In genomic region chr9:120732650-120733293, GRCm38 (mm10) we compare ENCODE assay signal across 11 mouse cellular contexts.
A peak's percentile ranks its signal among the peaks of the same experiment; 100 is the strongest.
DNase-seq lines count a peak whose midpoint lies in the region; ATAC-seq and TF ChIP-seq lines count a peak whose summit lies in the region.
"Had no signal": no experiment of that assay in that cellular context is flagged by ENCODE, and none has a peak within 500 bp of the region (broad histone marks: within the 10 kb centered on the region; RNA-seq: fewer than 3 reads in every experiment).

No protein-coding gene starts in this region.

- peak overlapping the region; percentile 76 for H3K27ac ChIP-seq in forebrain, embryonic 10.5 days
- H3K27ac ChIP-seq in forebrain, embryonic 16.5 days (ENCODE audit: low read length) = no peak overlapping the region
- no peak overlapping the region for H3K27ac ChIP-seq in neural tube, embryonic 15.5 days (replicated peaks)
- peak overlapping the region; percentile 59; the same call in 1 of the 2 replicates for H3K27ac ChIP-seq in limb, embryonic 11.5 days (replicated peaks; ENCODE audit: low read depth, low read length)
- H3K27ac ChIP-seq in stomach, embryonic 15.5 days = no peak overlapping the region
- H3K27ac ChIP-seq in thymus, adult 2 months (ENCODE audit: control insufficient read depth, insufficient read depth, low read length) = no peak overlapping the region
- H3K27ac ChIP-seq: kidney, postnatal 0 days; left cerebral cortex, adult 2 months; macrophage had no signal

- H3K4me2 ChIP-seq in forebrain, embryonic 16.5 days (ENCODE audit: low read length) = no peak overlapping the region
- no peak overlapping the region for H3K4me2 ChIP-seq in neural tube, embryonic 15.5 days
- peak overlapping the region; percentile 3 for H3K4me2 ChIP-seq in limb, embryonic 11.5 days (ENCODE audit: low read depth, severe bottlenecking)
- no peak overlapping the region for H3K4me2 ChIP-seq in stomach, embryonic 15.5 days

- TF ChIP-seq CTCF in thymus, adult 2 months (IDR thresholded peaks at IDR 0.05; ENCODE audit: borderline replicate concordance, control insufficient read depth, extremely low read depth, insufficient read depth, low read length, poor library complexity) = no peak

- no peaks in the 10 kb centered on the region for H3K36me3 ChIP-seq in forebrain, embryonic 10.5 days (replicated peaks)
- no peaks in the 10 kb centered on the region for H3K36me3 ChIP-seq in forebrain, embryonic 16.5 days (ENCODE audit: control insufficient read depth, insufficient read depth)
- no peaks in the 10 kb centered on the region for H3K36me3 ChIP-seq in neural tube, embryonic 15.5 days
- H3K36me3 ChIP-seq in limb, embryonic 11.5 days (ENCODE audit: control insufficient read depth, insufficient read depth, low read length) = no peaks in the 10 kb centered on the region
- no peaks in the 10 kb centered on the region for H3K36me3 ChIP-seq in stomach, embryonic 15.5 days
- no peaks in the 10 kb centered on the region for H3K36me3 ChIP-seq in thymus, adult 2 months (ENCODE audit: control insufficient read depth, insufficient read depth, low read length)

- H3K27me3 ChIP-seq in forebrain, embryonic 10.5 days (ENCODE audit: poor library complexity, severe bottlenecking) = peaks cover 20% of the 10 kb centered on the region
- H3K27me3 ChIP-seq in forebrain, embryonic 16.5 days (replicated peaks; ENCODE audit: control insufficient read depth, insufficient read depth, low read length) = no peaks in the 10 kb centered on the region
- H3K27me3 ChIP-seq in neural tube, embryonic 15.5 days (replicated peaks) = no peaks in the 10 kb centered on the region
- H3K27me3 ChIP-seq in limb, embryonic 11.5 days (ENCODE audit: control insufficient read depth, insufficient read depth, low read length) = no peaks in the 10 kb centered on the region
- no peaks in the 10 kb centered on the region for H3K27me3 ChIP-seq in stomach, embryonic 15.5 days (replicated peaks)
- H3K27me3 ChIP-seq in thymus, adult 2 months (ENCODE audit: control insufficient read depth, insufficient read depth, low read length) = no peaks in the 10 kb centered on the region

- peaks cover 43% of the 10 kb centered on the region for H3K4me1 ChIP-seq in forebrain, embryonic 10.5 days
- peaks cover 20% of the 10 kb centered on the region for H3K4me1 ChIP-seq in forebrain, embryonic 16.5 days (replicated peaks; ENCODE audit: control insufficient read depth, insufficient read depth, low read length)
- peaks cover 36% of the 10 kb centered on the region for H3K4me1 ChIP-seq in neural tube, embryonic 15.5 days
- peaks cover 23% of the 10 kb centered on the region for H3K4me1 ChIP-seq in limb, embryonic 11.5 days (ENCODE audit: control insufficient read depth, insufficient read depth, low read length)
- peaks cover 23% of the 10 kb centered on the region for H3K4me1 ChIP-seq in stomach, embryonic 15.5 days
- H3K4me1 ChIP-seq in thymus, adult 2 months (replicated peaks; ENCODE audit: control insufficient read depth, insufficient read depth, low read length) = no peaks in the 10 kb centered on the region

- H3K4me3 ChIP-seq in forebrain, embryonic 10.5 days = no peak overlapping the region
- no peak overlapping the region for H3K4me3 ChIP-seq in forebrain, embryonic 16.5 days (replicated peaks; ENCODE audit: low read length)
- H3K4me3 ChIP-seq in neural tube, embryonic 15.5 days (replicated peaks) = no peak overlapping the region
- no peak overlapping the region for H3K4me3 ChIP-seq in limb, embryonic 11.5 days (ENCODE audit: low read depth, low read length)
- no peak overlapping the region for H3K4me3 ChIP-seq in stomach, embryonic 15.5 days (replicated peaks)
- no peak overlapping the region for H3K4me3 ChIP-seq in thymus, adult 2 months (ENCODE audit: control insufficient read depth, insufficient read depth, low read length)
- H3K4me3 ChIP-seq: left cerebral cortex, adult 2 months had no signal

- 14% methylated on average over 14 of the region's 14 CpGs for WGBS in forebrain, embryonic 10.5 days
- WGBS in forebrain, embryonic 16.5 days = 27% methylated on average over 14 of the region's 14 CpGs
- WGBS in neural tube, embryonic 15.5 days = 26% methylated on average over 14 of the region's 14 CpGs
- WGBS in limb, embryonic 11.5 days = 24% methylated on average over 14 of the region's 14 CpGs
- 48% methylated on average over 14 of the region's 14 CpGs for WGBS in stomach, embryonic 15.5 days
- 90% methylated on average over 14 of the region's 14 CpGs for WGBS in thymus, adult 2 months

- no peak for ATAC-seq in forebrain, embryonic 16.5 days
- no peak for ATAC-seq in neural tube, embryonic 15.5 days (ENCODE audit: low FRiP score)
- ATAC-seq in limb, embryonic 11.5 days (ENCODE audit: insufficient number of reproducible peaks, low FRiP score, low TSS enrichment, low read depth) = peak; percentile 37
- 0 out of 2 replicates have a peak, but pooled peaks have one; percentile 20 for ATAC-seq in stomach, embryonic 15.5 days (ENCODE audit: insufficient read depth, low FRiP score, low read depth)

- H3K9me3 ChIP-seq in forebrain, embryonic 10.5 days = no peaks in the 10 kb centered on the region
- H3K9me3 ChIP-seq in forebrain, embryonic 16.5 days (ENCODE audit: control insufficient read depth, low read length) = no peaks in the 10 kb centered on the region
- no peaks in the 10 kb centered on the region for H3K9me3 ChIP-seq in neural tube, embryonic 15.5 days (replicated peaks)
- no peaks in the 10 kb centered on the region; the same call in 1 of the 2 replicates for H3K9me3 ChIP-seq in limb, embryonic 11.5 days (ENCODE audit: control insufficient read depth, low read length)
- no peaks in the 10 kb centered on the region for H3K9me3 ChIP-seq in stomach, embryonic 15.5 days

- DNase-seq in forebrain, embryonic 10.5 days (ENCODE audit: extremely low spot score, low spot score) = peak; percentile 17
- DNase-seq in neural tube, embryonic 10.5 days (ENCODE audit: extremely low spot score, low spot score) = peak; percentile 26
- peak; percentile 59 for DNase-seq in limb, embryonic 11.5 days (ENCODE audit: low spot score)
- DNase-seq in thymus, postnatal 0 days (ENCODE audit: low spot score) = no peak
- DNase-seq in thymus, adult 2 months = no peak

- TF ChIP-seq POLR2A in thymus, adult 2 months (IDR thresholded peaks at IDR 0.05; ENCODE audit: control insufficient read depth, extremely low read depth, insufficient read depth, low read length, poor library complexity) = no peak

- H3K9ac ChIP-seq in forebrain, embryonic 16.5 days (replicated peaks; ENCODE audit: low read depth, low read length) = no peak overlapping the region
- H3K9ac ChIP-seq in neural tube, embryonic 15.5 days (replicated peaks) = no peak overlapping the region
- H3K9ac ChIP-seq in limb, embryonic 11.5 days (ENCODE audit: low read length) = peak overlapping the region; percentile 14; the same call in 1 of the 2 replicates
- no peak overlapping the region for H3K9ac ChIP-seq in stomach, embryonic 15.5 days

Comparison
In these comparisons a context has a peak if more than half of its experiments do, and no peak if none do; other contexts are left out.
1. H3K27ac ChIP-seq: peak in forebrain, embryonic 10.5 days (single experiment) and limb, embryonic 11.5 days (single experiment); none in forebrain, embryonic 16.5 days (single experiment), neural tube, embryonic 15.5 days (single experiment), stomach, embryonic 15.5 days (single experiment) and thymus, adult 2 months (single experiment).
2. DNase-seq: peak in forebrain, embryonic 10.5 days (single experiment), neural tube, embryonic 10.5 days (single experiment) and limb, embryonic 11.5 days (single experiment); none in thymus, postnatal 0 days (single experiment) and thymus, adult 2 months (single experiment).
3. ATAC-seq: peak in limb, embryonic 11.5 days (single experiment) and stomach, embryonic 15.5 days (single experiment); none in forebrain, embryonic 16.5 days (single experiment) and neural tube, embryonic 15.5 days (single experiment).